Mouse (Mus musculus): ENCODE data around the gene Nrxn1. TPM values are rescaled to one million over a fixed set of nuclear protein-coding genes. Genes with fewer than 3 reads are reported as not detected.

The Nrxn1 gene
- polyA plus RNA-seq, 2 experiments, result 6.3 to 12.2 TPM

DNA sequence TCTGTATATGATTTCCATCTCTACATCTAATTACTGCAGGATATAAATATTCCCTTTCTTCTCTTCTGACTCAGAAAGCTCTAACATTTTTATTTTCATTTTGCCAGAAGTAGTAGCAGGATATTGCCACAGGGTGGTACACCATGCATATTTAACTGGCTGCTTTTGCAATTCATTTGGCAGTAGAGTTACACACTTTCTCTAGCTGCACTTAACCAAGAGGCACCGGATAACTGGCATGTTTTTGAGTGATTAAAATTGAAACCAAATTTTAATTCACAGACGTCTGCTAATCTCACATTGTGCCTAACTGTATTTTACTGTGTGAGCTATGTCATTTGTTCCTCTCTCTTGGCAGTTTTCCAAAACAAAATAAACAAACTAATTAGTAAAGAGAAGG lies 464.4 kb downstream of the Nrxn1 start:
- DNase-seq (ENCODE audit: low spot score), result peak; percentile 33
- no peak for ATAC-seq (ENCODE audit: low FRiP score, low read depth)
- Histone ChIP-seq H3K27ac (replicated peaks; ENCODE audit: low read depth, low read length) (no peak overlapping the region), H3K9me3 (ENCODE audit: control insufficient read depth, low read length) (no peaks in the 10 kb centered on the region), H3K36me3 (ENCODE audit: control insufficient read depth, insufficient read depth, low read length) (no peaks in the 10 kb centered on the region), H3K4me1 (ENCODE audit: control insufficient read depth, insufficient read depth, low read length) (no peaks in the 10 kb centered on the region), H3K4me3 (replicated peaks; ENCODE audit: low read length) (no peak overlapping the region), H3K9ac (ENCODE audit: low read depth, low read length, severe bottlenecking) (no peak overlapping the region), H3K27me3 (ENCODE audit: control insufficient read depth, insufficient read depth, low read length) (no peaks in the 10 kb centered on the region), H3K4me2 (replicated peaks; ENCODE audit: low read depth, low read length, severe bottlenecking) (no peak overlapping the region)
- TF ChIP-seq POLR2A (IDR thresholded peaks at IDR 0.05; ENCODE audit: borderline replicate concordance, extremely low read depth, insufficient read depth, insufficient read length), result no peak
- 9% methylated on average over 2 of the region's 2 CpGs for WGBS

DNA sequence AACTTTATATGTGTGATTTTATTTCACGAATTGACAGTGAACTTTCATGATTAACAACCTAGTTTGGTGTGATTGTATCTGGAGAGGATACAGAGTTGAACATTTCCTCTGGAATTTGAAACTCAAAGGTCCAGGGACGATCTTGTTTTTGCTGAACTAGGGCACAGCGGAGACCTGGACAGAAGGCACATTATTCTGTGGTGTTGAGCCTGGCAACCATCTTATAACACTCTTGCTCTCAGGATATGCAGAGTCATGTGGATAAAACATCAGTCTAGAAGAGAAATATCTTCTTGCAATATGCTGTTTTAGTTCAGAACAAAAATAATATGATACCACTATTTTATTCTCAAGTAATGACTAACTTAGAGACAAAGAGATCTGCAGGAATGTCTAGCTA lies 464.9 kb downstream of the Nrxn1 start:
- no peak overlapping the region for H3K4me2 ChIP-seq (replicated peaks; ENCODE audit: low read depth, low read length, severe bottlenecking)
- H3K9ac ChIP-seq (ENCODE audit: low read depth, low read length, severe bottlenecking), result no peak overlapping the region
- ATAC-seq (ENCODE audit: low FRiP score, low read depth), result no peak
- no peak for DNase-seq (ENCODE audit: low spot score)
- no peak for TF ChIP-seq POLR2A (IDR thresholded peaks at IDR 0.05; ENCODE audit: borderline replicate concordance, extremely low read depth, insufficient read depth, insufficient read length)
- H3K4me3 ChIP-seq (replicated peaks; ENCODE audit: low read length), result no peak overlapping the region
- H3K27me3 ChIP-seq (ENCODE audit: control insufficient read depth, insufficient read depth, low read length), result no peaks in the 10 kb centered on the region
- no peaks in the 10 kb centered on the region for H3K9me3 ChIP-seq (ENCODE audit: control insufficient read depth, low read length)
- no peaks in the 10 kb centered on the region for H3K36me3 ChIP-seq (ENCODE audit: control insufficient read depth, insufficient read depth, low read length)
- H3K27ac ChIP-seq (replicated peaks; ENCODE audit: low read depth, low read length), result no peak overlapping the region
- H3K4me1 ChIP-seq (ENCODE audit: control insufficient read depth, insufficient read depth, low read length), result no peaks in the 10 kb centered on the region
- 59% methylated on average over 3 of the region's 3 CpGs for WGBS

DNA sequence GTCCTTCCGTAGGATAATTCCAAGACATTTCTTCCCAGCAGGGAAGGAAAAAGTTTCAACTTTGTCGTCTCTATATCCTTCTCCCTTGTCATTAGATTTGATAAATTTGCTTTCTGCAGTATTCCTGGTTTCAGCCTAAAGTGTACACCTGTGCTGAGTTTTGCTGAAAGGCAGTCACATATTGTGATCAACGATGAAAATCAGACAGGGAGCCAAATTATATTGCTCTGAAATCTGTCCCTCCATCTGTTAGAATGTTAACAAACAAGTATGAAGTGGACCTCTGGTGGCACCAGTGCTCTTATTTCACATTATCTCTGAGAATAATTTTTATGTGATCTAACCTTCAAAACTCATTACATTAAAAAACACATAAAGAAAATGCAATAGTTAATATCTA lies 465.5 kb downstream of the Nrxn1 start:
- Histone ChIP-seq H3K4me3 (replicated peaks; ENCODE audit: low read length) (no peak overlapping the region), H3K9me3 (ENCODE audit: control insufficient read depth, low read length) (no peaks in the 10 kb centered on the region), H3K4me2 (replicated peaks; ENCODE audit: low read depth, low read length, severe bottlenecking) (no peak overlapping the region), H3K36me3 (ENCODE audit: control insufficient read depth, insufficient read depth, low read length) (no peaks in the 10 kb centered on the region), H3K27ac (replicated peaks; ENCODE audit: low read depth, low read length) (no peak overlapping the region), H3K4me1 (ENCODE audit: control insufficient read depth, insufficient read depth, low read length) (no peaks in the 10 kb centered on the region), H3K27me3 (ENCODE audit: control insufficient read depth, insufficient read depth, low read length) (no peaks in the 10 kb centered on the region), H3K9ac (ENCODE audit: low read depth, low read length, severe bottlenecking) (no peak overlapping the region)
- no peak for TF ChIP-seq POLR2A (IDR thresholded peaks at IDR 0.05; ENCODE audit: borderline replicate concordance, extremely low read depth, insufficient read depth, insufficient read length)
- DNase-seq (ENCODE audit: low spot score) (no peak), ATAC-seq (ENCODE audit: low FRiP score, low read depth) (no peak)
- 67% methylated on average over 3 of the region's 3 CpGs for WGBS

DNA sequence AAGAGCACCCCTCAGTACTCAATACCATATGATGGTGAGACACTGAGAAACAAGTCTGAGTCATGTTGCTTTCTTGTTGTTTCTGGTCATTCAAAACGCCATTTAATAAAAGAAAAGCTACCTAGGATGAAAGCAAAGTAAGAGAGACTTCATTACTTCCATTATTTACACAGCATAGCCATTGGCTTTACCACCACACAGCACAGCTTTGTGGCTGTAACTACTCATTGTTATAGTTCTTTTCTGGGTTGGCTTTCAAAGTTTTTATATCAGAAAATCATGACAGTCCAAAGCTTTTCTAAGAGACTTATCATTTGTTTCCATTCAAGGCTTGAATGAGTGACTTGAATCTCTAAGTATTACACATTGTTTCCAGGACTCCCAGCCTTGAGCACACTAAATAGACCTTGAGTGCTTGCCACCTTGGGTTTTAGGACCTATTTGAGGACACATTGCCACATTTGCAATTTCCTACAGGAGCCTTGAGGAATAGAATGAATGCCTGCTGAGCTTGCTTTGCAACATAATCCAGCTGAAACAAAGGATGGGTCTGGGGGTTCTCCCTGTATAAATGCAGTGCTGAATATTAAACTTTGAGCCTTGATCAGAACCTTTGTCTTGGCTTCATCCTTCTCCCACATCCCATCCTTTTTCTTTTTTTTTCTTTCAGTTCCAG lies 468.1 kb downstream of the Nrxn1 start:
- Histone ChIP-seq H3K27me3 (ENCODE audit: control insufficient read depth, insufficient read depth, low read length) (no peaks in the 10 kb centered on the region), H3K4me2 (replicated peaks; ENCODE audit: low read depth, low read length, severe bottlenecking) (no peak overlapping the region), H3K9ac (ENCODE audit: low read depth, low read length, severe bottlenecking) (no peak overlapping the region), H3K27ac (replicated peaks; ENCODE audit: low read depth, low read length) (no peak overlapping the region), H3K4me3 (replicated peaks; ENCODE audit: low read length) (no peak overlapping the region), H3K9me3 (ENCODE audit: control insufficient read depth, low read length) (no peaks in the 10 kb centered on the region), H3K4me1 (ENCODE audit: control insufficient read depth, insufficient read depth, low read length) (no peaks in the 10 kb centered on the region), H3K36me3 (ENCODE audit: control insufficient read depth, insufficient read depth, low read length) (no peaks in the 10 kb centered on the region)
- TF ChIP-seq POLR2A (IDR thresholded peaks at IDR 0.05; ENCODE audit: borderline replicate concordance, extremely low read depth, insufficient read depth, insufficient read length), result no peak
- ATAC-seq (ENCODE audit: low FRiP score, low read depth), result no peak
- 49% methylated on average over 1 of the region's 1 CpGs for WGBS
- DNase-seq (ENCODE audit: low spot score), result no peak

DNA sequence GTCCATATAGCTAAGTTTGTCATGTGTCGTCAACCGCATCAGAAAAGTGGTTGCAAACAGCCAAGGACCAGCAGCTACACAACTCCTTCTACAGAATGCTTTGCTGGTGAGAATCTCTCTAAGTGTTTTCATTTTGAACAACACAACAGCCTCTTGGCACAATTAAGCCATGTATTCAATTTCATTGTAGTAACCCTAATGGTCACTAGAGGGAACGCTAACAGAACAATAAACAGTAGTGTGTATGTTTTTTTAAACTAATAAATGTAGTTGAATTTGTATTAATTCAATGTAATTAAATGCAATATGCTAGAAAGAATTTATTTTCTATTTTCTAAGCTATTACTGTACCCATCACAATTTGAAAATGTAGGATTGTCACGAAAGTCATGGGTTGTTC lies 471.0 kb downstream of the Nrxn1 start:
- no peak overlapping the region for H3K4me2 ChIP-seq (replicated peaks; ENCODE audit: low read depth, low read length, severe bottlenecking)
- no peaks in the 10 kb centered on the region for H3K27me3 ChIP-seq (ENCODE audit: control insufficient read depth, insufficient read depth, low read length)
- ATAC-seq (ENCODE audit: low FRiP score, low read depth), result no peak
- H3K9ac ChIP-seq (ENCODE audit: low read depth, low read length, severe bottlenecking), result no peak overlapping the region
- no peak for DNase-seq (ENCODE audit: low spot score)
- H3K36me3 ChIP-seq (ENCODE audit: control insufficient read depth, insufficient read depth, low read length), result no peaks in the 10 kb centered on the region
- 76% methylated on average over 4 of the region's 4 CpGs for WGBS
- H3K9me3 ChIP-seq (ENCODE audit: control insufficient read depth, low read length), result no peaks in the 10 kb centered on the region
- no peaks in the 10 kb centered on the region for H3K4me1 ChIP-seq (ENCODE audit: control insufficient read depth, insufficient read depth, low read length)
- no peak overlapping the region for H3K27ac ChIP-seq (replicated peaks; ENCODE audit: low read depth, low read length)
- TF ChIP-seq POLR2A (IDR thresholded peaks at IDR 0.05; ENCODE audit: borderline replicate concordance, extremely low read depth, insufficient read depth, insufficient read length), result no peak
- no peak overlapping the region for H3K4me3 ChIP-seq (replicated peaks; ENCODE audit: low read length)
